Comparison of ENCODE assay signal across 13 mouse cellular contexts in genomic region chr16:38678853-38679252, GRCm38 (mm10). TPM values are rescaled to one million over a fixed set of nuclear protein-coding genes. Genes with fewer than 3 reads are reported as not detected.
DNase-seq lines count a peak whose midpoint lies in the region; ATAC-seq and TF ChIP-seq lines count a peak whose summit lies in the region.
"Had no signal": no experiment of that assay in that cellular context is flagged by ENCODE, and none has a peak within 500 bp of the region (broad histone marks: within the 10 kb centered on the region; RNA-seq: fewer than 3 reads in every experiment).

No protein-coding gene starts in this region.

- peaks cover 43% of the 10 kb centered on the region for H3K36me3 ChIP-seq in heart, adult 2 months (ENCODE audit: control insufficient read depth, insufficient read depth, low read length)
- H3K36me3 ChIP-seq: liver, embryonic 15.5 days had no signal

- WGBS in heart, adult 2 months: 55% methylated on average over 8 of the region's 8 CpGs

- no peak for TF ChIP-seq CTCF in heart, adult 2 months (IDR thresholded peaks at IDR 0.05)

- peaks cover 32% of the 10 kb centered on the region for H3K4me1 ChIP-seq in heart, adult 2 months (ENCODE audit: control insufficient read depth, insufficient read depth, low read length)
- H3K4me1 ChIP-seq: liver, embryonic 15.5 days had no signal

- no peak overlapping the region for H3K9ac ChIP-seq in heart, adult 2 months (ENCODE audit: low read depth, low read length)
- H3K9ac ChIP-seq: hindbrain, embryonic 14.5 days; liver, embryonic 15.5 days had no signal

- no peaks in the 10 kb centered on the region for H3K27me3 ChIP-seq in heart, adult 2 months (ENCODE audit: control insufficient read depth, insufficient read depth, low read length)

- ATAC-seq in neutrophil, adult 5-6 weeks (ENCODE audit: extremely low read depth, insufficient number of reproducible peaks, low FRiP score, poor library complexity, severe bottlenecking): 0 out of 2 replicates have a peak, but pooled peaks have one; percentile 42
- ATAC-seq: midbrain, embryonic 16.5 days had no signal

- no peak overlapping the region for H3K4me3 ChIP-seq in heart, adult 2 months
- H3K4me3 ChIP-seq: erythroblast, embryonic 14.5 days had no signal

- intact Hi-C loops in heart, adult 2 months (cut with DNase I): loop anchor here (1.0 to 10.0 kb wide), 2 partner anchors 27 to 54 kb away; no protein-coding TSS in a partner anchor

- peak overlapping the region; percentile 62 for H3K27ac ChIP-seq in heart, adult 2 months
- H3K27ac ChIP-seq: hindbrain, embryonic 14.5 days; liver, embryonic 15.5 days had no signal

- H3K79me2 ChIP-seq in heart, adult 2 months (replicated peaks; ENCODE audit: control insufficient read depth, insufficient read depth, low read length): peaks cover 9% of the 10 kb centered on the region

- no peak for TF ChIP-seq POLR2A in heart, adult 2 months (IDR thresholded peaks at IDR 0.05; ENCODE audit: insufficient read depth, low read depth, low read length)

- TF ChIP-seq EP300 in heart, adult 2 months (IDR thresholded peaks at IDR 0.05; ENCODE audit: insufficient read depth, low read depth, low read length): no peak

- DNase-seq in heart, adult 2 months: no peak
- DNase-seq in heart, postnatal 4 days: no peak
- peak; percentile 57 for DNase-seq in lung, postnatal 36 days
- DNase-seq in lung, postnatal 25 days (ENCODE audit: low spot score): no peak
- peak; percentile 2 for DNase-seq in gonadal fat pad, adult 2 months (ENCODE audit: low read depth)
- DNase-seq in frontal cortex, postnatal 10 days (ENCODE audit: low spot score in 2 of 2): no peak
- no peak for DNase-seq in thymus, postnatal 0 days (ENCODE audit: low spot score)
- DNase-seq: thymus, postnatal 36 days had no signal

RNA-seq across cellular contexts. Expression of gene Arhgap31, which starts 34.2 kb away (rescaled TPM):
- 10 to 100 TPM; 38.2 to 41.2 TPM for total RNA-seq in heart, adult 2 months (2021)
- 14.1 and 20.1 TPM in 2 replicates for polyA plus RNA-seq in heart, adult 2 months (2012; rRNA removed)
- 10 to 100 TPM; 68.2 to 73.4 TPM for total RNA-seq in heart, postnatal 4 days (2021)
- polyA plus RNA-seq in gonadal fat pad, adult 2 months (2012; rRNA removed): 13.1 and 18.1 TPM in 2 replicates
- 19.2 and 19.4 TPM in 2 replicates for total RNA-seq in neutrophil, adult 5-6 weeks (2017)
- polyA plus RNA-seq in thymus, postnatal 0 days (2015; fragmentation: Nextera tagmentation; extraction: Ambion mirVana): 3.9 and 5.7 TPM in 2 replicates

Comparison
In these comparisons a context has a peak if more than half of its experiments do, and no peak if none do; other contexts are left out.
1. DNase-seq: peak in lung, postnatal 36 days (single experiment) and gonadal fat pad, adult 2 months (single experiment); none in heart, adult 2 months (0 of 2), heart, postnatal 4 days (single experiment), lung, postnatal 25 days (single experiment), frontal cortex, postnatal 10 days (0 of 2) and thymus, postnatal 0 days (single experiment).